ENCODE assay signal across 14 mouse cellular contexts in genomic region chr5:144623358-144623757, GRCm38 (mm10).
A peak's percentile ranks its signal among the peaks of the same experiment; 100 is the strongest.
DNase-seq lines count a peak whose midpoint lies in the region; ATAC-seq and TF ChIP-seq lines count a peak whose summit lies in the region.
"Had no signal": no experiment of that assay in that cellular context is flagged by ENCODE, and none has a peak within 500 bp of the region (broad histone marks: within the 10 kb centered on the region; RNA-seq: fewer than 3 reads in every experiment).

No protein-coding gene starts in this region.

- H3K4me2 ChIP-seq in intestine, embryonic 15.5 days (replicated peaks) = no peak overlapping the region
- H3K4me2 ChIP-seq in intestine, postnatal 0 days (replicated peaks; ENCODE audit: low read depth) = no peak overlapping the region
- H3K4me2 ChIP-seq in embryonic facial prominence, embryonic 11.5 days (ENCODE audit: low read depth, low read length) = no peak overlapping the region
- H3K4me2 ChIP-seq: heart, embryonic 15.5 days had no signal

- no peak overlapping the region for H3K4me3 ChIP-seq in intestine, embryonic 15.5 days (replicated peaks)
- no peak overlapping the region for H3K4me3 ChIP-seq in intestine, postnatal 0 days (ENCODE audit: low read depth, low read length)
- H3K4me3 ChIP-seq in embryonic facial prominence, embryonic 11.5 days (ENCODE audit: low read depth, low read length) = no peak overlapping the region
- H3K4me3 ChIP-seq: heart, embryonic 15.5 days had no signal

- 0 out of 2 replicates have a peak, but pooled peaks have one; percentile 36 for ATAC-seq in intestine, embryonic 15.5 days
- ATAC-seq in intestine, postnatal 0 days = no peak
- no peak for ATAC-seq in embryonic facial prominence, embryonic 11.5 days (replicated peaks; ENCODE audit: insufficient number of reproducible peaks, low FRiP score, low TSS enrichment, low read depth)
- ATAC-seq: CD4-positive, CD25-positive, alpha-beta regulatory T cell, adult 4 months had no signal

- H3K4me1 ChIP-seq in intestine, embryonic 15.5 days (replicated peaks) = no peaks in the 10 kb centered on the region
- H3K4me1 ChIP-seq in intestine, postnatal 0 days (replicated peaks; ENCODE audit: control insufficient read depth, insufficient read depth, low read length) = no peaks in the 10 kb centered on the region
- H3K4me1 ChIP-seq in embryonic facial prominence, embryonic 11.5 days (ENCODE audit: control insufficient read depth, insufficient read depth, low read length) = peaks cover 3% of the 10 kb centered on the region
- H3K4me1 ChIP-seq: heart, embryonic 15.5 days had no signal

- intact Hi-C loops in gastrocnemius, postnatal 36 days (cut with DNase I) = no loop called here

- TF ChIP-seq CTCF in intestine, postnatal 0 days (IDR thresholded peaks at IDR 0.05; ENCODE audit: low read depth) = no peak

- no peak overlapping the region for H3K9ac ChIP-seq in intestine, embryonic 15.5 days
- H3K9ac ChIP-seq in intestine, postnatal 0 days (ENCODE audit: low read depth, low read length) = no peak overlapping the region
- no peak overlapping the region for H3K9ac ChIP-seq in embryonic facial prominence, embryonic 11.5 days (replicated peaks; ENCODE audit: low read length)
- H3K9ac ChIP-seq: heart, embryonic 15.5 days had no signal

- peak overlapping the region; percentile 36; the same call in 1 of the 2 replicates for H3K27ac ChIP-seq in intestine, embryonic 15.5 days
- no peak overlapping the region for H3K27ac ChIP-seq in intestine, postnatal 0 days (ENCODE audit: low read depth, low read length)
- H3K27ac ChIP-seq in embryonic facial prominence, embryonic 11.5 days (replicated peaks; ENCODE audit: low read depth, low read length) = no peak overlapping the region
- H3K27ac ChIP-seq: heart, embryonic 15.5 days had no signal

- DNase-seq in embryonic facial prominence, embryonic 11.5 days (ENCODE audit: low spot score) = peak; percentile 37
- peak; percentile 44 for DNase-seq in layer of hippocampus, adult 8-10 months (ENCODE audit: low spot score in 2 of 2)
- peak; percentile 75 to 81 for DNase-seq in right cerebral cortex, postnatal 10 days (ENCODE audit: low spot score in 2 of 2)
- no peak for DNase-seq in ovary, adult 18-20 months (ENCODE audit: low spot score)
- DNase-seq in urinary bladder, postnatal 14 days (ENCODE audit: low spot score) = no peak
- DNase-seq in gastrocnemius, postnatal 36 days = no peak
- DNase-seq: adrenal gland, adult 2 months; cerebellum, adult 11 months; embryo, embryonic 11 days; gastrocnemius, postnatal 10 days had no signal

- no peaks in the 10 kb centered on the region for H3K9me3 ChIP-seq in intestine, embryonic 15.5 days
- H3K9me3 ChIP-seq in intestine, postnatal 0 days (ENCODE audit: control insufficient read depth) = no peaks in the 10 kb centered on the region
- H3K9me3 ChIP-seq in embryonic facial prominence, embryonic 11.5 days (replicated peaks; ENCODE audit: control insufficient read depth, low read length) = no peaks in the 10 kb centered on the region
- H3K9me3 ChIP-seq: heart, embryonic 15.5 days had no signal

- WGBS in intestine, embryonic 15.5 days = 42% methylated on average over 10 of the region's 10 CpGs
- 56% methylated on average over 10 of the region's 10 CpGs for WGBS in intestine, postnatal 0 days
- 64% methylated on average over 10 of the region's 10 CpGs for WGBS in embryonic facial prominence, embryonic 11.5 days

- no peaks in the 10 kb centered on the region for H3K36me3 ChIP-seq in intestine, embryonic 15.5 days
- no peaks in the 10 kb centered on the region for H3K36me3 ChIP-seq in intestine, postnatal 0 days (ENCODE audit: control insufficient read depth, insufficient read depth)
- H3K36me3 ChIP-seq in embryonic facial prominence, embryonic 11.5 days (replicated peaks; ENCODE audit: control insufficient read depth, insufficient read depth, low read depth, low read length) = no peaks in the 10 kb centered on the region
- H3K36me3 ChIP-seq: heart, embryonic 15.5 days had no signal

- no peaks in the 10 kb centered on the region for H3K27me3 ChIP-seq in intestine, embryonic 15.5 days (replicated peaks)
- H3K27me3 ChIP-seq in intestine, postnatal 0 days (replicated peaks; ENCODE audit: control insufficient read depth, insufficient read depth, low read length) = no peaks in the 10 kb centered on the region
- H3K27me3 ChIP-seq in embryonic facial prominence, embryonic 11.5 days (ENCODE audit: control insufficient read depth, insufficient read depth, low read length) = no peaks in the 10 kb centered on the region
- H3K27me3 ChIP-seq: heart, embryonic 15.5 days had no signal

Comparison
In these comparisons a context has a peak if more than half of its experiments do, and no peak if none do; other contexts are left out.
1. DNase-seq: peak in embryonic facial prominence, embryonic 11.5 days (single experiment), layer of hippocampus, adult 8-10 months (2 of 2) and right cerebral cortex, postnatal 10 days (2 of 2); none in ovary, adult 18-20 months (single experiment), urinary bladder, postnatal 14 days (single experiment) and gastrocnemius, postnatal 36 days (0 of 2).